Mouse (Mus musculus): ENCODE results near the gene Cracr2b. TPM values are rescaled to one million over a fixed set of nuclear protein-coding genes. Genes with fewer than 3 reads are reported as not detected.
"Not testable (repeated sequence)": the region's sequence is repeated elsewhere in the genome, so short reads cannot be mapped to it uniquely, and the experiment has no call there.

Cracr2b gene
- total RNA-seq, 4 experiments from 2014 or later = 4.0 to 5.8 (median 4.9) TPM

- DNase-seq (ENCODE audit: low spot score in 2 of 2) = peak in 1 of 2 experiments; percentile 43
Measured at GRCm38 (mm10) chr7:141433517-141434400, 27.1 kb upstream of the Cracr2b start.

- peak; percentile 67 for DNase-seq (ENCODE audit: low spot score in 2 of 2)
Measured at GRCm38 (mm10) chr7:141434464-141434863, 26.4 kb upstream of the Cracr2b start.

DNA sequence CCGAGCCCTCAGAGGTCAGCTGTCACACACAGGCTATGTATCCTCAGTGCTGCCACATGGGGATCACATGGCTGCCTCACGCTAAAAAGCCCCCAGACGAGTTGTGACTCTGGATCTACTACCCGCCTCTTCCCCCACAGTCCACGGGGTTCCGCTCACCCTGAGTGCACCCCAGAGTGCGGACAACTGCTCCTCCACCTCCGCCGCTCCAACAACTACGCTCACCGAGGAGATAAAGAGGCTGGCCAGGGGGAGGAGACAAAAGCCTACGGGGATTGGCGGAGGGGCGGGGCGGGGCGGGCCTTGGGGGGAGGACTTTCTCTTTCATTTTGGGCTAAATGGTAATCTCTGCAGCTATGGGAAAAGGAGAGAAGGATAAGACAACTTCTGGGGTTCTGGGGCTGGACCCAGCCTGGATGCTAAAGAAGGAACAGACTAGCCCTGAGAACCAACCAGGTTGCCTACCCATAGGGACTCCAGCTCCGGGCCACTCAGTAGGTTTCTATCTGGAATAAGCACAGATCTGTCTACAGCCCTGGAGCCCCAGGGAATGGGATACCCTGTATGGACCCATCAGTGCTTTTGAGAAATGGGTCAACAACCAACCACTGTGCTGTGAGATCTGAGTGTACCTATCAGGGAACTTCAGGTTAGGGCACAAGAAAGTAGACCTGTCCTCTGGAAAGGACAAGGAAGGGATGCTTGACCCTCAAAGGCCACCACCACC lies 25.6 kb upstream of the Cracr2b start:
- no peak for DNase-seq (ENCODE audit: low spot score in 2 of 2)

DNA sequence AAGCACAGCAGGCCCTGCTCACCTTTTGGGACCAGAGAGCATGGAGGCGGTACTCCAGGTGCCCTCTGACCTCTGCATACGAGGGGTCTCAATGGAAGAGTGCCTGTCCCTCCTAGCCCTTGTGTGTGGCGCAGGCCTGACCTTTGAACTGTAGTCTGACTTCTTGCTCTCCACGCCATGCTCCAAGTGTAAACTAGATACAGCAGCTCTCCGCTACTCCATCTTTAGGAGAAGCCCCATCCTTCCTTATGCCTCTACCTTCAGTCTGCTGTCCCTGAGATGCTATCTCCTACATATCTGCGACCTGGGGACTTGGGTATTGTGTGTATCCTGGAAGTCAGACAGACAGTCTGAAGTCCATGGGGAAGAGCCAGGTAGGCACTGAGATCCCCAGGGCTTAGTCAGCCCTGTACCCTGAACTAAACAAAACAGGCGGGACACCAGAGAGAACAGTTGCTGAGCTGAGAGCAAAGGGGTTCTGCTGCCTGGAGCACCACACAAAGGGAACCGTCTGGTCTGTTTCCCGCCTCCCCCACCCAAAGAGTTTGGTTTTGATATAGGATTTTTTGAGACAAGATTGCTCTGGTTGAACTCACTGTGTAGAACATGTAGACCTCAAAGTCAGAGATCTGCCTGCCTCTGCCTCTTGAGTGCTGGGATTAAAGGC lies 24.9 kb upstream of the Cracr2b start:
- DNase-seq (ENCODE audit: low spot score in 2 of 2) = no peak

DNA sequence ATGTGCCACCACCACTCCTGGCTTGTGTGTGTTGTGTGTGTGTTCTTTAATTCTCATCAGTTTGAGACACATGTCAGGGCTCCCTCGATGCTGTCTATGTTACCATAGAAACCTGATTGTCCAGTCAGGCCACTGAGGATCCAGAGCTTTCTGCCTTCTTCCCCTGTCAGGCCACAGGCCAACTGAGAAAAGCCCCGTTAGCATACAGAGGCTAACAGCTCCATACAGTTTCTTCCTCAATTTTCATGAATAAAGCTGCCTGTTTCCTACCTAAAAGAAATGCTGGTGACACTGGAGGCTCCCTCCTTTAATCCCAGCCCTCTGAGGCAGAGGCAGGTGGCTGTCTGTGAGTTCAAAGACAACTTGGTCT lies 24.4 kb upstream of the Cracr2b start:
- no peak for DNase-seq (ENCODE audit: low spot score in 2 of 2)

GRCm38 (mm10) chr7:141437178-141438120 lies 23.4 kb upstream of the Cracr2b start, which contains the start of gene Slc25a22:
TSS of gene Slc25a22 (minus strand) at chr7:141437892.
- DNase-seq (ENCODE audit: low spot score in 2 of 2) = peak; percentile 33 to 76

GRCm38 (mm10) chr7:141438201-141438968 lies 22.5 kb upstream of the Cracr2b start:
- DNase-seq (ENCODE audit: low spot score in 2 of 2) = no peak

DNA sequence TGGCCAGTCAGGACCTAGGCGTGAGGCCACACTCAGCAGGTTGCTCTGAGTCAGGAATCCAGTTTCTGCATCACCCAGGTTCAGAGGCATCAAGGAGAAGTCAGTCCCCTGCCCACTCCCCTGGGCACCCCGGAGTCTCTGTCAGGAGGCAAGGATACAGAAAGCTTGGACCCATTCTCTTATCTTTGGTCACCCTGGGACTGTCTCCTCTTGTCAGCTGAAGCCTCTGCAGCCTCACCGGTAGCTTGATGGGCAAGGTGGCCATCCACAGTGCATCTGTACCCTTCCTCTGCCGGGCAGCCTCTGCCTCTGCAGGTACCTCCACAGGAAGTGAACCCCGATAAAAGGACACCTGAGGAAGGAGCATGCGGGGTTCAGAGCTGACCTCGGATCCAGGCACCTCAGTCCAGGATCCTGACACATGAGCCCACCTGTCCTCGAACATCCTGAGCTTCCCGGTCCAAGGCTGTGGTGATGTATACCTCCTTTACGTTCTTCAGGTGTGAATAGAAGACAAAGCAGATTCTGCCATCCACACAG lies 21.7 kb upstream of the Cracr2b start:
- DNase-seq (ENCODE audit: low spot score in 2 of 2) = no peak

DNA sequence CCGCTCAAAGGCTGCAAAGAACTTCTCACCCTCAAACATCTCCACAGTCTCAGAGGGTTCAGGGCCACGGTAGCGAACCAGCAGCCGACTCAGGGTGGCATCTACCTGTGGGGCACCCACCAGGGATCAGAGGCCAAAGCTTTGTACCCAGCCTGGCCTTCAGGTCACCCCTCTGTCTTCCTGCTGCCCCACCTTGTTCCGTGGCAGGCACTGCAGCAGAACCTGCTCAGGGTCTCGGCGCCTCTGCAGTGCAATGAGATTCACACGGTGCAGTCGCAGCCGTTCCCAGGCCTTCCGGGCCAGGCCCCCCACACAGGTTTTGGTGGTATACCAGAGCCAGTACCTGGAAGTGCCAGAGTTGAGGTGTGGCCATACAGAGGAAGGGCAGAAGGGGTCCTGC lies 21.1 kb upstream of the Cracr2b start:
- DNase-seq (ENCODE audit: low spot score in 2 of 2) = no peak

DNA sequence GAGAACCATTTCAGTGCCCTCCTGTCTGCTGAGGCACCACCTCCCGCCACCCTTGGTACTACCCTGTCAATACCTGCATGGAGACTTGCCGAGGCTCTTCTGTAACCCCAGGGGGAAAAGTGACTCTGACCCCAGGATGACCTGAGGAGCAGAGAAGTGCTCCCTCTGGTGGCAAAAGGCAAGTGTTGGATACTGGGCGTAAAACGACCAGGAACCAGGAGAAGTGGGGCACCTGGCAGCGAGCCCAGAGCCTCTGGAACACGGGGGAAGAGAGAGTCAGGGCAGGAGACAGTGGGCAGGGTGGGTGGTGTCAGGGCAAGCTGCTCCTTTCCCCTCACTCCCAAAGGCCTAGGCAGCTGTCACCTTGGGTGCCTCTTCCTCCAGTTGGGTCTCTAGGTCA lies 20.3 kb upstream of the Cracr2b start:
- no peak for DNase-seq (ENCODE audit: low spot score in 2 of 2)

DNA sequence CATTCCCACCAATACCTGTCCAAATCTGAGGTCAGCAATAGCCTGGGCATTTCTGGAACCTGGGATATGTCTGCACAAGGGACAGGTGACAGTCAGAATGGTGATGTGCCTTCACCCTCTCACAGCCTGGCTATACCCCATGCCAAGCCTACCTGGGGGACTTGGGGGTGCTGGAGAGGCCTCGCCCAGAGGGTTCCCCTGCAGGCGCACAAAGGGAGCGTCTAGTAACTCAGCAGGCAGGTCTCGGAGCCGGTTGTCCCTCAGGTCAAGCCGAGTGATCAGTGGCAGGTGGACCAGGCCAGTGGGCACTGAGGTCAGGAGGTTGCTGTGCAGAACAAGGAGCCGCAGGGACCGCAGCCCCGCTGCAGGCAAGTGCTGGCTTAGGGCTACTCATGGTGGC lies 19.4 kb upstream of the Cracr2b start:
- DNase-seq (ENCODE audit: low spot score in 2 of 2) = no peak

- DNase-seq (ENCODE audit: low spot score in 2 of 2) = no peak
Measured at GRCm38 (mm10) chr7:141442199-141442598, 18.7 kb upstream of the Cracr2b start.

DNA sequence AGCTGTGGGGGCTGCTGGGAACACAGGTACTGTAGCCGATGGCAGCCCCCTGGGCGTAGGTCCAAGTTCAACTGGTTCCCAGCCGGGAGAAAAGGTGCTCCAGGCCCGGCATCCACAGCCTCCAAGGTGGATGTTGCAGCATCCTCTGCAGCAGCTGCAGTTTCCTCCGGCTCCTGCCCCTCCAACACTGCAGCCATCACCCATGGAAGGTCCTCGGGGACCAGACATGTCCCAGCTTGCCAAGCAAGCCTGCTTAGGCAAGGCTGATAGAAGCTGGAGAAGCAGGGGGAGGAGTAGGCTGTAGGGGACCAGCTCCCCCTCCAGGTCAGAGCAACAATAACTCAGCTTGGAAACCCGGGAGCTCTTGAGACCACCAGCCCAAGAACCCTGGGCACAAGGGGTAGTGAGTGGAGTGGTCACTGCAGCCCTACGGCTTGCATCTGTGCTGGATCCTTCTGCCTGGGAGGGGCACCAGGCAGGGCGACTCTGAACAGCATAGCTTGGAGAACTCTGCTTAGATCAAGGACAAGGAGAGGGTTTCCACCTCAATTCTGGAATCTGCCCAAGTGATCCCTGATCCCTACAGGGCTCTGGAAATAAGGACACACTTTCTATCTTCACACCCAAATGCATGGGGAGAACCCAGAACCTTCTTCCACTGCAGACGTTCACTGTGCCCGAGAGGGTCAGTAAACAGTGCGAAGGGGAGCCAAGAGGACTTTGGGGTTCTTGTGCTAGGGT lies 17.6 kb upstream of the Cracr2b start:
- no peak for DNase-seq (ENCODE audit: low spot score in 2 of 2)

GRCm38 (mm10) chr7:141443828-141444237 lies 17.1 kb upstream of the Cracr2b start, which contains the start of gene Pidd1:
TSS of gene Pidd1 (minus strand) at chr7:141444025.
- no peak for DNase-seq (ENCODE audit: low spot score in 2 of 2)

- not testable (repeated sequence) for DNase-seq (ENCODE audit: low spot score in 2 of 2)
Measured at GRCm38 (mm10) chr7:141446374-141446773, 14.5 kb upstream of the Cracr2b start.

DNA sequence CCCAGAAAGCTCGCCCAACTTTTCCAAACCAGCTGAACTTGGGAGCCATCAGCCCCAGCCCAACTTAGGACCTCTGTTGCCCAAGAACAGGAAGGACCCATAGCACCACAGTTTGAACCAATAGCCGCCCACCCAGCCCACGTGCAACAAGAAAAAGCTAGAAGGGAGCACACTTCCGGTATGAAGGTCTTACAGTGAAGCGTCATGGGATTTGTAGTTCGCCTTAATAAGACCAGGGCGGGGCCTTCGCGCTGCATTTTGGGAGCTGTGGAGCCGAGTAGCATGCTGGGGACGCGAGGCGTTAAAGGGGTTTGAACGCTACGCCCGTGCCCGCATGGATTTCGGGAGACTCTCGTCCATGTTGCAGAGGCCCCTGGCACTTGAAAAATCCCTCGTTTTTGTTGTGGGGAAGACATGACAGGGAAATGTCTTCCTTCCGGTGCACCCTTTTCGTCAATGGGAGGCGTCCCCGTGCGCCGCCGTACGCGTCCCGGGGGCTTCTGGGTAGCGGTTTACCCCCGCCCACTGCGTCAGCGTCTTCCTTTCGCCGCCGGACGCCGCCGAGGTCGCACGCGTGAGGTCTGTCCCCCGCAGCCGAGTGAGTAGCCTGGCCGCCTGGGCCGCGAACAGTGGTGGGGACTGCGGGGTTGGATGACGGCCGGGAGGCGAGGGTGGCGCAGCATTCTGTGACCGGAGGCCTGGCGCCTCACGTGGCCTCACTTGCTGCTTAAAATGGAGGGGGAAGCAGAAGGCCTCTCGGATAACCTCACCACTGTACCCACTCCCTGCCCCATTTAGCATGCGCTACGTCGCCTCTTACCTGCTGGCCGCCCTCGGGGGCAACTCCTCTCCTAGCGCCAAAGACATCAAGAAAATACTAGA lies 13.5 kb upstream of the Cracr2b start, which contains the start of gene Rplp2:
Gene Rplp2 (plus strand): TSS at position 261 of the 882 bp plus-strand sequence.
- DNase-seq (ENCODE audit: low spot score in 2 of 2) = peak; percentile 92 to 95

- DNase-seq (ENCODE audit: low spot score in 2 of 2) = no peak
Measured at GRCm38 (mm10) chr7:141451928-141452327, 9.0 kb upstream of the Cracr2b start.

DNA sequence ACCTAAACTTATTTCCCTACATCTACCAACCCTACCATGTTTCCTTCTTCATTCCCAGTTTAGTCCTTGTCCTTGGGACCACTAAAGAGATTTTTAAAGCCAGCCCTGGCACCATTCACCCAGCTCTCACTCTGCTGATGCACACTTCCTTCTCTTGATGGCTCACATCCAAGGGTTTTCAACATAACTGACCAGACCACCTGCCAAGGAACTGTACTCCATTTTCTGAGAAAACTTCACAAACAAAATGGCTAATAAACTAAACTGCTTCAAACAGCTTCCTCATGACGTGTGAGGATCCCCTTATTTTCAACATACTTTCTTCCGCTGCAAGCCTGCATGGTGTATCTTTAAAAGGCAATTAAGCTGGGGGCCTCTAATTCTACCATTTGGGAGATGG lies 7.3 kb upstream of the Cracr2b start:
- DNase-seq (ENCODE audit: low spot score in 2 of 2) = no peak
